1 mouse cellular context compared by ENCODE assay signal in the genomic region with DNA sequence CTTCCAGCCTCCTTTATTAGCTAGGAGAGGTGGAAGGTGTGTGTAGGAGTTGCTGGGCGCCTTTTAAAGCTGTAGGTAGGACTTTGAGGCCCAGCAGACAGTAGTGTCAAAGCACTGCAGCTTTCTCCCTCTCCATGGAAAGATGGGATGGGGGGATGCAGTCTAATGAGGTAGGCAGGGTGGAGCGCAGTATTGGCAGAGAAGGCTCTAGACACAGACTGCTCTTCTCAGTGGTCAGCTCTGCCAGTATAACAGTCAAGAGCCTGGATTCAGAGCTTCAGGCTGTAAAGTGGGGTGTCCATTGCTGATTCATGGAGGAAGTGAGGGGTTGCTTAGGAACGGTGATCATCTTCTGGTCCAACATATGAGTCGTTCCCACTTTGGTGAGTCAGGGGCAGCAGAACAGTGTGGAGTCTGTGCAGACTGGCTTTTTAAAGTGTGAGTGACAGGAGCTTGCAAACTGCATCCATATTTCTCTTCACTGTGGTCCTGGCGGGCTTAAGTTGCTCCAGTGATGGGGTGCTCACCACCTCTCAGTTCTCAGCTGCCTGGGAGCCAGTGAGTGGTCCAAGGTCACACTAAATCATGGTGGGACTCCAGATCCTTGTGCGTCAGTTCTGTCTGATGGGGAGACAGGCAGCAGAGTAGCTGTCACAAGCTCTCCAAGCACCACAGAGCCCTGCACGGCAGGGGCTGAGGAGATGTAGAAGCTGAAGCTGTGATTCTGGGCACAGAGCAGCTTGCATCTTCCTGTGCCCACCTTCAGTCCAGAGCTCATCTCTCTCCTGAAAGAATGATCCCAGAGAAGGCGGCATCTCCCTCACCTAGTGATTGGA.
TF ChIP-seq lines count a peak whose summit lies in the region.

No protein-coding gene starts in this region.

TF ChIP-seq in MEL, 35 proteins besides CTCF, POLR2A, EP300 and RAD21:
- TF ChIP-seq HCFC1 (IDR thresholded peaks at IDR 0.05; ENCODE audit: low read depth, low read length): no peak
